Mouse (Mus musculus) CH12.LX (cell line): ENCODE measurements around the gene Stard8. TPM values are rescaled to one million over a fixed set of nuclear protein-coding genes. Genes with fewer than 3 reads are reported as not detected.

Experiments used
- DNase-seq: peaks from one replicate; pipeline ENCODE4 v3.0.0-alpha.2; 2013; ENCODE audit errors: extremely low read depth
- H3K27ac ChIP-seq: 2 replicates; pipeline ENCODE4 v1.5.1; 2012; ENCODE audit warnings: low read depth, mild to moderate bottlenecking, control low read depth, moderate library complexity; ENCODE audit not compliant: insufficient read depth
- H3K27me3 ChIP-seq: replicated peaks from 2 replicates; pipeline ENCODE3; 2012; ENCODE audit warnings: inconsistent platforms
- H3K36me3 ChIP-seq, 2 experiments: replicated peaks in 1 of 2; 2 replicates each; pipeline versions ENCODE3 to v1.6.1; 2012; ENCODE audit warnings: inconsistent platforms in 1 of 2, low read length in 1 of 2, mild to moderate bottlenecking in 1 of 2, mixed read lengths in 1 of 2, moderate library complexity in 1 of 2; ENCODE audit not compliant: control insufficient read depth in 1 of 2, insufficient read depth in 1 of 2
- H3K4me1 ChIP-seq, 2 experiments: 2 replicates each; pipeline ENCODE4 v1.6.1; 2012; ENCODE audit warnings: inconsistent platforms in 1 of 2, moderate library complexity in 1 of 2; ENCODE audit not compliant: insufficient read depth in 2 of 2, control insufficient read depth in 1 of 2
- H3K4me2 ChIP-seq: 2 replicates; pipeline ENCODE4 v1.6.1; 2012; ENCODE audit warnings: low read depth, mild to moderate bottlenecking, control low read depth; ENCODE audit not compliant: poor library complexity, insufficient read depth, severe bottlenecking
- H3K4me3 ChIP-seq, 3 experiments: fragments of 150-350 bp in 1 of 3; sonication (generic) in 1 of 3; replicated peaks in 1 of 3; 2 replicates each; pipeline versions ENCODE3 to v1.5.1; 2011 to 2012; ENCODE audit warnings: low read depth in 2 of 3, low read length in 2 of 3, mild to moderate bottlenecking in 2 of 3, moderate library complexity in 2 of 3, control low read depth in 1 of 3, improper control_type of control experiment in 1 of 3, inconsistent platforms in 1 of 3, mixed read lengths in 1 of 3; ENCODE audit not compliant: poor library complexity in 1 of 3
- H3K79me2 ChIP-seq: replicated peaks from 2 replicates; pipeline ENCODE4 v1.6.1; 2012; ENCODE audit warnings: mild to moderate bottlenecking, moderate library complexity; ENCODE audit not compliant: control insufficient read depth, poor library complexity, insufficient read depth, severe bottlenecking; ENCODE audit errors: extremely low read depth
- H3K9ac ChIP-seq: 2 replicates; pipeline ENCODE4 v1.6.1; 2012; ENCODE audit warnings: low read depth, mild to moderate bottlenecking, control low read depth, moderate library complexity; ENCODE audit not compliant: insufficient read depth
- H3K9me3 ChIP-seq: replicated peaks from 2 replicates; pipeline ENCODE3; 2012; ENCODE audit warnings: low read length, inconsistent platforms, mixed read lengths
- BHLHE40 ChIP-seq: IDR thresholded peaks from 2 replicates; pipeline ENCODE4 v1.6.1; 2011; ENCODE audit warnings: mild to moderate bottlenecking, low read depth, low read length, improper control_type of control experiment
- CHD1 ChIP-seq: IDR thresholded peaks from 2 replicates; pipeline ENCODE4 v1.6.1; 2012; ENCODE audit warnings: low read depth, low read length, improper control_type of control experiment, inconsistent platforms
- CHD2 ChIP-seq: IDR thresholded peaks from 2 replicates; pipeline ENCODE4 v1.6.1; 2011; ENCODE audit warnings: low read length, improper control_type of control experiment
- ELF1 ChIP-seq: IDR thresholded peaks from 2 replicates; pipeline ENCODE4 v1.6.1; 2014; ENCODE audit warnings: low read depth, mild to moderate bottlenecking, inconsistent platforms, low read length, improper control_type of control experiment
- EP300 ChIP-seq: IDR thresholded peaks from 2 replicates; pipeline ENCODE4 v1.6.1; 2011; ENCODE audit warnings: low read length, improper control_type of control experiment
- IRF4 ChIP-seq: IDR thresholded peaks from 2 replicates; pipeline ENCODE4 v1.6.1; 2014; ENCODE audit warnings: low read depth, mild to moderate bottlenecking, inconsistent platforms, low read length, improper control_type of control experiment
- KAT2A ChIP-seq: IDR thresholded peaks from 2 replicates; pipeline ENCODE4 v1.6.1; 2012; ENCODE audit warnings: low read length, improper control_type of control experiment, inconsistent platforms; ENCODE audit not compliant: insufficient replicate concordance
- MAFK ChIP-seq: IDR thresholded peaks from 2 replicates; pipeline ENCODE4 v1.6.1; 2011; ENCODE audit warnings: low read length, improper control_type of control experiment; ENCODE audit not compliant: insufficient replicate concordance
- MAX ChIP-seq: IDR thresholded peaks from 2 replicates; pipeline ENCODE4 v1.6.1; 2011; ENCODE audit warnings: low read length, improper control_type of control experiment
- MEF2A ChIP-seq: IDR thresholded peaks from 2 replicates; pipeline ENCODE4 v1.6.1; 2014; ENCODE audit warnings: low read depth, mild to moderate bottlenecking, inconsistent platforms, low read length, improper control_type of control experiment, borderline replicate concordance
- NELFE ChIP-seq: IDR thresholded peaks from 2 replicates; pipeline ENCODE4 v1.6.1; 2011; ENCODE audit warnings: low read depth, low read length, improper control_type of control experiment
- PAX5 ChIP-seq: IDR thresholded peaks from 2 replicates; pipeline ENCODE4 v1.6.1; 2012; ENCODE audit warnings: low read length, inconsistent platforms, mixed read lengths
- RAD21 ChIP-seq: IDR thresholded peaks from 2 replicates; pipeline ENCODE4 v1.6.1; 2011; ENCODE audit warnings: low read depth, mild to moderate bottlenecking, low read length, improper control_type of control experiment, moderate library complexity
- SMC3 ChIP-seq: IDR thresholded peaks from 2 replicates; pipeline ENCODE4 v1.6.1; 2011; ENCODE audit warnings: low read depth, low read length, improper control_type of control experiment
- TBP ChIP-seq: conservative IDR thresholded peaks from 2 replicates; pipeline ENCODE4 v1.6.1; 2011; ENCODE audit warnings: low read depth, low read length, improper control_type of control experiment
- USF1 ChIP-seq: IDR thresholded peaks from 2 replicates; pipeline ENCODE4 v1.6.1; 2014; ENCODE audit warnings: low read depth, mild to moderate bottlenecking, inconsistent platforms, low read length, improper control_type of control experiment
- USF2 ChIP-seq: conservative IDR thresholded peaks from 2 replicates; pipeline ENCODE4 v1.6.1; 2011; ENCODE audit warnings: low read depth, low read length, improper control_type of control experiment
- ZNF384 ChIP-seq: IDR thresholded peaks from 2 replicates; pipeline ENCODE4 v1.6.1; 2012; ENCODE audit warnings: low read depth, low read length, improper control_type of control experiment, inconsistent platforms
- dilution Hi-C: fragments of 300-500 bp; cut with MboI; formaldehyde crosslinking; loops from 2 replicates; pipeline ENCODE4 v1.14.3; 2020; ENCODE audit warnings: low sequenced_read_pairs; ENCODE audit not compliant: extremely low pct_unique_long_range_greater_than_20kb, extremely low pct_ligation_motif_present
- in situ Hi-C: fragments of 300-500 bp; cut with MboI; formaldehyde crosslinking; loops from 3 replicates; pipeline ENCODE4 v1.14.3; 2019; ENCODE audit warnings: low sequenced_read_pairs, low pct_ligation_motif_present, low pct_unique_long_range_greater_than_20kb, mixed read lengths
- polyA plus RNA-seq: library from polyadenylated mRNA; unstranded; fragments of >175 nt; gene quantifications from 2 replicates; pipeline ENCODE4 v1.2.1, GENCODE M21; 2012; ENCODE audit warnings: low read depth; ENCODE audit not compliant: insufficient read length
- total RNA-seq, 2 experiments: library from RNA; depleted of rRNA; stranded (reverse); fragments of 300-350 nt in 1 of 2; fragments of >200 nt in 1 of 2; gene quantifications; 2 replicates each; pipeline ENCODE4 v1.2.3; 2012 to 2014

Stard8 gene
- total and polyA plus RNA-seq, 3 experiments, result 0.17 to 0.35 (median 0.19) TPM

GRCm38 (mm10) chrX:99021593-99021992, 18.5 kb downstream of the Stard8 start:
- no peaks in the 10 kb centered on the region for H3K9me3 ChIP-seq
- no peak overlapping the region for H3K4me2 ChIP-seq
- TF ChIP-seq CHD2 (no peak), KAT2A (no peak), IRF4 (no peak), MAFK (no peak), USF2 (no peak), PAX5 (no peak)
- H3K27ac ChIP-seq, result no peak overlapping the region
- dilution Hi-C loops, result no loop called here
- DNase-seq, result no peak
- no peaks in the 10 kb centered on the region for H3K27me3 ChIP-seq
- in situ Hi-C loops, result no loop called here
- H3K4me3 ChIP-seq, result no peak overlapping the region
- no peaks in the 10 kb centered on the region for H3K4me1 ChIP-seq
- H3K36me3 ChIP-seq, result no peaks in the 10 kb centered on the region
- no peaks in the 10 kb centered on the region for H3K79me2 ChIP-seq
- H3K9ac ChIP-seq, result no peak overlapping the region

- dilution Hi-C loops, result no loop called here
- in situ Hi-C loops, result no loop called here
- no peaks in the 10 kb centered on the region for H3K9me3 ChIP-seq
- no peak overlapping the region for H3K27ac ChIP-seq
- H3K79me2 ChIP-seq, result no peaks in the 10 kb centered on the region
- no peaks in the 10 kb centered on the region for H3K36me3 ChIP-seq
- no peak overlapping the region for H3K4me3 ChIP-seq
- no peaks in the 10 kb centered on the region for H3K27me3 ChIP-seq
- no peaks in the 10 kb centered on the region for H3K4me1 ChIP-seq
- no peak overlapping the region for H3K4me2 ChIP-seq
- no peak overlapping the region for H3K9ac ChIP-seq
- TF ChIP-seq MEF2A (no peak), ZNF384 (no peak), EP300 (no peak), SMC3 (no peak), ELF1 (no peak), BHLHE40 (no peak), CHD2 (no peak)
- no peak for DNase-seq
Measured at GRCm38 (mm10) chrX:99023951-99024350, 20.9 kb downstream of the Stard8 start.

- H3K4me1 ChIP-seq, result no peaks in the 10 kb centered on the region
- dilution Hi-C loops, result no loop called here
- no peak overlapping the region for H3K4me2 ChIP-seq
- no peaks in the 10 kb centered on the region for H3K36me3 ChIP-seq
- H3K9me3 ChIP-seq, result no peaks in the 10 kb centered on the region
- H3K27me3 ChIP-seq, result no peaks in the 10 kb centered on the region
- no peak overlapping the region for H3K9ac ChIP-seq
- H3K27ac ChIP-seq, result no peak overlapping the region
- no peak overlapping the region for H3K4me3 ChIP-seq
- no peak for TF ChIP-seq USF1
- no peak for TF ChIP-seq CHD1
- TF ChIP-seq TBP, result no peak
- TF ChIP-seq USF2, result no peak
- no peak for TF ChIP-seq MEF2A
- TF ChIP-seq MAX, result no peak
- no peak for TF ChIP-seq NELFE
- TF ChIP-seq RAD21, result no peak
- no peak for TF ChIP-seq ELF1
- no peaks in the 10 kb centered on the region for H3K79me2 ChIP-seq
- in situ Hi-C loops, result no loop called here
- no peak for DNase-seq
Measured at GRCm38 (mm10) chrX:99035407-99035806, 32.4 kb downstream of the Stard8 start.
